Mouse (Mus musculus) limb, embryonic 13.5 days (tissue): ENCODE data around the gene Gm44805. TPM values are rescaled to one million over a fixed set of nuclear protein-coding genes. Genes with fewer than 3 reads are reported as not detected.
A peak's percentile ranks its signal among the peaks of the same experiment; 100 is the strongest.

Experiments used
- ATAC-seq: fragments of 200-750 bp; cut with Nextera tagmentation; 2 replicates; pipeline ENCODE4 v1.8.0; 2017; ENCODE audit warnings: low read depth, moderate number of reproducible peaks, moderate TSS enrichment; ENCODE audit not compliant: low FRiP score
- H3K27ac ChIP-seq: fragments of 300-500 bp; sonication (generic); 2 replicates; pipeline ENCODE4 v1.5.1; 2015; ENCODE audit warnings: inconsistent platforms, mild to moderate bottlenecking, moderate library complexity
- H3K27me3 ChIP-seq: fragments of 300-500 bp; sonication (generic); 2 replicates; pipeline ENCODE4 v1.6.1; 2015; ENCODE audit warnings: mild to moderate bottlenecking, inconsistent platforms
- H3K36me3 ChIP-seq: fragments of 300-500 bp; sonication (generic); 2 replicates; pipeline ENCODE4 v1.6.1; 2015; ENCODE audit warnings: inconsistent platforms, mild to moderate bottlenecking, moderate library complexity
- H3K4me1 ChIP-seq: fragments of 300-500 bp; sonication (generic); 2 replicates; pipeline ENCODE4 v1.6.1; 2015; ENCODE audit warnings: inconsistent platforms
- H3K4me2 ChIP-seq: fragments of 300-500 bp; sonication (generic); replicated peaks from 2 replicates; pipeline ENCODE4 v1.6.1; 2015; ENCODE audit warnings: inconsistent platforms, mild to moderate bottlenecking, moderate library complexity
- H3K4me3 ChIP-seq: fragments of 300-500 bp; sonication (generic); 2 replicates; pipeline ENCODE4 v1.5.1; 2015; ENCODE audit warnings: moderate library complexity, mild to moderate bottlenecking, inconsistent platforms
- H3K9ac ChIP-seq: fragments of 300-500 bp; sonication (generic); 2 replicates; pipeline ENCODE4 v1.6.1; 2015; ENCODE audit warnings: mild to moderate bottlenecking, inconsistent platforms
- H3K9me3 ChIP-seq: fragments of 300-500 bp; sonication (generic); 2 replicates; pipeline ENCODE4 v1.6.1; 2016; ENCODE audit warnings: inconsistent platforms
- WGBS: fragments of 180-500 bp; shearing (Covaris S2); methylation state at CpG from one replicate; pipeline ENCODE4 v1.1.7; 2015; 5-methylcytosine and 5-hydroxymethylcytosine counted together
- polyA plus RNA-seq: library from polyadenylated mRNA; unstranded; fragments of >200 nt; fragmentation: Nextera tagmentation; extraction: Ambion mirVana; gene quantifications from 2 replicates; pipeline ENCODE4 v1.2.1, GENCODE M21; 2015

Gene Gm44805
- polyA plus RNA-seq, 1 experiment from 2014 or later, result not detected

GRCm38 (mm10) chr7:19633855-19634254, 47.4 kb downstream of the Gm44805 start:
- ATAC-seq, result no peak
- Histone ChIP-seq H3K4me2 (no peak overlapping the region), H3K4me1 (no peaks in the 10 kb centered on the region), H3K27ac (no peak overlapping the region), H3K9me3 (no peaks in the 10 kb centered on the region), H3K36me3 (peaks cover 71% of the 10 kb centered on the region), H3K9ac (no peak overlapping the region), H3K27me3 (no peaks in the 10 kb centered on the region), H3K4me3 (no peak overlapping the region)
- WGBS, result 95% methylated on average over 15 of the region's 15 CpGs

- no peak overlapping the region for H3K4me3 ChIP-seq
- no peaks in the 10 kb centered on the region for H3K27me3 ChIP-seq
- no peak for ATAC-seq
- peaks cover 65% of the 10 kb centered on the region for H3K36me3 ChIP-seq
- H3K4me2 ChIP-seq, result no peak overlapping the region
- H3K27ac ChIP-seq, result no peak overlapping the region
- H3K9me3 ChIP-seq, result no peaks in the 10 kb centered on the region
- no peaks in the 10 kb centered on the region for H3K4me1 ChIP-seq
- 88% methylated on average over 17 of the region's 17 CpGs for WGBS
- no peak overlapping the region for H3K9ac ChIP-seq
These were observed 48.0 kb downstream of the Gm44805 start for GRCm38 (mm10) chr7:19633197-19633596.

- Histone ChIP-seq H3K4me2 (no peak overlapping the region), H3K27me3 (no peaks in the 10 kb centered on the region), H3K9me3 (no peaks in the 10 kb centered on the region), H3K9ac (no peak overlapping the region), H3K36me3 (peaks cover 60% of the 10 kb centered on the region), H3K4me1 (no peaks in the 10 kb centered on the region), H3K4me3 (no peak overlapping the region), H3K27ac (no peak overlapping the region)
- ATAC-seq, result no peak
These were observed 48.5 kb downstream of the Gm44805 start for GRCm38 (mm10) chr7:19632720-19633119.

- Histone ChIP-seq H3K36me3 (peaks cover 55% of the 10 kb centered on the region), H3K4me3 (no peak overlapping the region), H3K4me2 (no peak overlapping the region), H3K27ac (no peak overlapping the region), H3K4me1 (no peaks in the 10 kb centered on the region), H3K27me3 (no peaks in the 10 kb centered on the region), H3K9ac (no peak overlapping the region), H3K9me3 (no peaks in the 10 kb centered on the region)
- ATAC-seq, result no peak
These were observed 48.9 kb downstream of the Gm44805 start for GRCm38 (mm10) chr7:19632275-19632674.

- H3K27ac ChIP-seq, result peak within 1 kb of the TSS; percentile 87
- under 1% methylated on average over 38 of the region's 41 CpGs for WGBS
- peak; percentile 71; the same call in 1 of the 2 replicates for ATAC-seq
- H3K4me3 ChIP-seq, result peak within 1 kb of the TSS; percentile 81
- H3K9me3 ChIP-seq, result no peaks in the 10 kb centered on the region
- H3K4me2 ChIP-seq, result peak within 1 kb of the TSS; percentile 91
- peak within 1 kb of the TSS; percentile 70 for H3K9ac ChIP-seq
- no peaks in the 10 kb centered on the region for H3K27me3 ChIP-seq
- H3K36me3 ChIP-seq, result peaks cover 26% of the 10 kb centered on the region
- H3K4me1 ChIP-seq, result no peaks in the 10 kb centered on the region
These were observed 51.9 kb downstream of the Gm44805 start, which contains the start of gene Relb for GRCm38 (mm10) chr7:19629361-19629734. Gene Relb (minus strand): TSS chr7:19629438.

- no peaks in the 10 kb centered on the region for H3K27me3 ChIP-seq
- H3K4me2 ChIP-seq, result peak overlapping the region; percentile 91
- H3K9ac ChIP-seq, result peak overlapping the region; percentile 70
- H3K4me3 ChIP-seq, result peak overlapping the region; percentile 81
- no peaks in the 10 kb centered on the region for H3K9me3 ChIP-seq
- 2% methylated on average over 57 of the region's 57 CpGs for WGBS
- H3K4me1 ChIP-seq, result no peaks in the 10 kb centered on the region
- peak; percentile 89 for ATAC-seq
- H3K36me3 ChIP-seq, result peaks cover 20% of the 10 kb centered on the region
- peak overlapping the region; percentile 87 for H3K27ac ChIP-seq
These were observed 52.5 kb downstream of the Gm44805 start for GRCm38 (mm10) chr7:19628536-19629360.

GRCm38 (mm10) chr7:19628192-19628535, 53.1 kb downstream of the Gm44805 start:
- WGBS, result 12% methylated on average over 17 of the region's 17 CpGs
- Histone ChIP-seq H3K27me3 (no peaks in the 10 kb centered on the region), H3K4me3 (peak overlapping the region; percentile 81), H3K36me3 (peaks cover 14% of the 10 kb centered on the region), H3K4me1 (no peaks in the 10 kb centered on the region), H3K9me3 (no peaks in the 10 kb centered on the region), H3K9ac (no peak overlapping the region), H3K4me2 (peak overlapping the region; percentile 91), H3K27ac (peak overlapping the region; percentile 33; the same call in 1 of the 2 replicates)
- ATAC-seq, result peak; percentile 5; the same call in 1 of the 2 replicates

GRCm38 (mm10) chr7:19627721-19628120, 53.5 kb downstream of the Gm44805 start:
- H3K9me3 ChIP-seq, result no peaks in the 10 kb centered on the region
- H3K27ac ChIP-seq, result no peak overlapping the region
- H3K4me1 ChIP-seq, result no peaks in the 10 kb centered on the region
- H3K9ac ChIP-seq, result no peak overlapping the region
- 61% methylated on average over 3 of the region's 3 CpGs for WGBS
- no peak for ATAC-seq
- peak overlapping the region; percentile 91 for H3K4me2 ChIP-seq
- peaks cover 10% of the 10 kb centered on the region for H3K36me3 ChIP-seq
- H3K4me3 ChIP-seq, result peak overlapping the region; percentile 81
- no peaks in the 10 kb centered on the region for H3K27me3 ChIP-seq

GRCm38 (mm10) chr7:19623433-19623832, 57.8 kb downstream of the Gm44805 start:
- Histone ChIP-seq H3K4me1 (peaks cover 5% of the 10 kb centered on the region; the same call in 1 of the 2 replicates), H3K9me3 (no peaks in the 10 kb centered on the region), H3K36me3 (no peaks in the 10 kb centered on the region), H3K27ac (no peak overlapping the region), H3K9ac (no peak overlapping the region), H3K4me2 (no peak overlapping the region), H3K27me3 (peaks cover 19% of the 10 kb centered on the region), H3K4me3 (no peak overlapping the region)
- 72% methylated on average over 2 of the region's 2 CpGs for WGBS
- no peak for ATAC-seq

- H3K4me3 ChIP-seq, result no peak overlapping the region
- H3K27me3 ChIP-seq, result peaks cover 19% of the 10 kb centered on the region
- ATAC-seq, result no peak
- H3K36me3 ChIP-seq, result 0 out of 2 replicates have a peak, but pooled peaks cover 3% of the 10 kb centered on the region
- H3K9me3 ChIP-seq, result no peaks in the 10 kb centered on the region
- WGBS, result 26% methylated on average over 6 of the region's 6 CpGs
- H3K27ac ChIP-seq, result no peak overlapping the region
- no peak overlapping the region for H3K4me2 ChIP-seq
- no peak overlapping the region for H3K9ac ChIP-seq
- H3K4me1 ChIP-seq, result peaks cover 5% of the 10 kb centered on the region; the same call in 1 of the 2 replicates
These were observed 59.0 kb downstream of the Gm44805 start for GRCm38 (mm10) chr7:19622241-19622640.
